ENCODE assay signal across 8 mouse cellular contexts in genomic region chr1:132844088-132844804, GRCm38 (mm10). TPM values are rescaled to one million over a fixed set of nuclear protein-coding genes. Genes with fewer than 3 reads are reported as not detected.
DNase-seq lines count a peak whose midpoint lies in the region; ATAC-seq and TF ChIP-seq lines count a peak whose summit lies in the region.

No protein-coding gene starts in this region.

- H3K9me3 ChIP-seq in forebrain, postnatal 0 days (ENCODE audit: low read length), result no peaks in the 10 kb centered on the region
- no peaks in the 10 kb centered on the region for H3K9me3 ChIP-seq in forebrain, embryonic 11.5 days (ENCODE audit: control insufficient read depth, low read length)
- H3K9me3 ChIP-seq in heart, embryonic 14.5 days (ENCODE audit: control insufficient read depth, low read length), result peaks cover 10% of the 10 kb centered on the region
- peaks cover 8% of the 10 kb centered on the region; the same call in 1 of the 2 replicates for H3K9me3 ChIP-seq in forebrain, embryonic 12.5 days

- 67% methylated on average over 20 of the region's 20 CpGs for WGBS in forebrain, postnatal 0 days
- 95% methylated on average over 20 of the region's 20 CpGs for WGBS in forebrain, embryonic 11.5 days
- 63% methylated on average over 20 of the region's 20 CpGs for WGBS in heart, embryonic 14.5 days
- WGBS in forebrain, embryonic 12.5 days, result 93% methylated on average over 20 of the region's 20 CpGs

- no peak overlapping the region for H3K27ac ChIP-seq in forebrain, postnatal 0 days (ENCODE audit: low read depth, low read length)
- no peak overlapping the region for H3K27ac ChIP-seq in forebrain, embryonic 11.5 days (ENCODE audit: low read depth, low read length)
- no peak overlapping the region for H3K27ac ChIP-seq in heart, embryonic 14.5 days (replicated peaks in 1 of 2; ENCODE audit: control insufficient read depth in 1 of 2, insufficient read depth in 1 of 2, low read depth in 2 of 2, low read length in 2 of 2)
- H3K27ac ChIP-seq in forebrain, embryonic 12.5 days, result no peak overlapping the region

- no peak overlapping the region for H3K9ac ChIP-seq in forebrain, postnatal 0 days
- H3K9ac ChIP-seq in forebrain, embryonic 11.5 days (ENCODE audit: low read length), result no peak overlapping the region
- H3K9ac ChIP-seq in heart, embryonic 14.5 days (ENCODE audit: low read length), result no peak overlapping the region
- no peak overlapping the region for H3K9ac ChIP-seq in forebrain, embryonic 12.5 days

- DNase-seq in forebrain, postnatal 0 days, result peak; percentile 59
- no peak for DNase-seq in forebrain, embryonic 11.5 days (ENCODE audit: low spot score)
- peak; percentile 46 for DNase-seq in right cerebral cortex, adult 18-20 months
- no peak for DNase-seq in right cerebral cortex, postnatal 25 days
- peak; percentile 19 for DNase-seq in lung, postnatal 25 days (ENCODE audit: low spot score)
- DNase-seq in c-Kit-positive CD71-positive TER-119-positive erythroid progenitor cells, embryonic 14.5 days (ENCODE audit: low spot score), result no peak

- H3K27me3 ChIP-seq in forebrain, postnatal 0 days (ENCODE audit: insufficient read depth, low read length), result no peaks in the 10 kb centered on the region
- H3K27me3 ChIP-seq in forebrain, embryonic 11.5 days (ENCODE audit: control insufficient read depth, insufficient read depth, low read length), result no peaks in the 10 kb centered on the region
- no peaks in the 10 kb centered on the region for H3K27me3 ChIP-seq in heart, embryonic 14.5 days (ENCODE audit: control insufficient read depth, insufficient read depth, low read length)
- H3K27me3 ChIP-seq in forebrain, embryonic 12.5 days, result no peaks in the 10 kb centered on the region

- TF ChIP-seq CTCF in forebrain, postnatal 0 days (IDR thresholded peaks at IDR 0.05; ENCODE audit: low read depth), result no peak

- ATAC-seq in forebrain, postnatal 0 days, result peak; percentile 42; the same call in 1 of the 2 replicates
- ATAC-seq in forebrain, embryonic 11.5 days (replicated peaks; ENCODE audit: low FRiP score), result no peak
- ATAC-seq in heart, embryonic 14.5 days (ENCODE audit: insufficient number of reproducible peaks, insufficient read depth, low FRiP score, low read depth), result peak; percentile 81
- no peak for ATAC-seq in forebrain, embryonic 12.5 days (ENCODE audit: low FRiP score)

- H3K36me3 ChIP-seq in forebrain, postnatal 0 days (ENCODE audit: insufficient read depth), result no peaks in the 10 kb centered on the region
- H3K36me3 ChIP-seq in forebrain, embryonic 11.5 days (ENCODE audit: control insufficient read depth, insufficient read depth, low read length), result no peaks in the 10 kb centered on the region
- H3K36me3 ChIP-seq in heart, embryonic 14.5 days (ENCODE audit: control insufficient read depth, insufficient read depth, low read length), result no peaks in the 10 kb centered on the region
- H3K36me3 ChIP-seq in forebrain, embryonic 12.5 days (replicated peaks), result no peaks in the 10 kb centered on the region

- H3K4me1 ChIP-seq in forebrain, postnatal 0 days (ENCODE audit: insufficient read depth), result no peaks in the 10 kb centered on the region
- no peaks in the 10 kb centered on the region for H3K4me1 ChIP-seq in forebrain, embryonic 11.5 days (replicated peaks; ENCODE audit: control insufficient read depth, insufficient read depth, low read length)
- H3K4me1 ChIP-seq in heart, embryonic 14.5 days (ENCODE audit: control insufficient read depth in 2 of 2, insufficient read depth in 2 of 2, low read length in 2 of 2), result peaks cover 9 to 18% of the 10 kb centered on the region in 2 experiments
- H3K4me1 ChIP-seq in forebrain, embryonic 12.5 days, result no peaks in the 10 kb centered on the region

- H3K4me2 ChIP-seq in forebrain, postnatal 0 days (ENCODE audit: low read depth), result no peak overlapping the region
- no peak overlapping the region for H3K4me2 ChIP-seq in forebrain, embryonic 11.5 days (ENCODE audit: low read depth, low read length, severe bottlenecking)
- H3K4me2 ChIP-seq in heart, embryonic 14.5 days (ENCODE audit: low read length), result no peak overlapping the region
- no peak overlapping the region for H3K4me2 ChIP-seq in forebrain, embryonic 12.5 days

- H3K4me3 ChIP-seq in forebrain, postnatal 0 days (ENCODE audit: low read depth, low read length), result no peak overlapping the region
- H3K4me3 ChIP-seq in forebrain, embryonic 11.5 days (ENCODE audit: low read depth, low read length), result no peak overlapping the region
- H3K4me3 ChIP-seq in heart, embryonic 14.5 days (ENCODE audit: control insufficient read depth in 1 of 2, insufficient read depth in 1 of 2, low read depth in 1 of 2, low read length in 2 of 2), result no peak overlapping the region
- no peak overlapping the region for H3K4me3 ChIP-seq in forebrain, embryonic 12.5 days (replicated peaks)

RNA-seq across cellular contexts. Expression of gene Lrrn2, which starts 35.8 kb away (rescaled TPM):
- 31.6 and 44.6 TPM in 2 replicates for total RNA-seq in forebrain, postnatal 0 days (2014; rRNA removed)
- 76.8 and 90.9 TPM in 2 replicates for polyA plus RNA-seq in forebrain, postnatal 0 days (2015; fragmentation: Nextera tagmentation; extraction: Ambion mirVana)
- polyA plus RNA-seq in forebrain, embryonic 11.5 days (2014; fragmentation: Nextera tagmentation; extraction: Ambion mirVana), result 10.2 and 11.1 TPM in 2 replicates
- 11.4 and 12.0 TPM in 2 replicates for polyA plus RNA-seq in heart, embryonic 14.5 days (2014; fragmentation: Nextera tagmentation; extraction: Ambion mirVana)
- polyA plus RNA-seq in forebrain, embryonic 12.5 days (2016; fragmentation: Nextera tagmentation; extraction: Ambion mirVana), result 17.9 and 19.8 TPM in 2 replicates

Comparison
In these comparisons a context has a peak if more than half of its experiments do, and no peak if none do; other contexts are left out.
1. ATAC-seq: peak in forebrain, postnatal 0 days (single experiment) and heart, embryonic 14.5 days (single experiment); none in forebrain, embryonic 11.5 days (single experiment) and forebrain, embryonic 12.5 days (single experiment).
2. DNase-seq: peak in forebrain, postnatal 0 days (single experiment), right cerebral cortex, adult 18-20 months (single experiment) and lung, postnatal 25 days (single experiment); none in forebrain, embryonic 11.5 days (single experiment), right cerebral cortex, postnatal 25 days (single experiment) and c-Kit-positive CD71-positive TER-119-positive erythroid progenitor cells, embryonic 14.5 days (single experiment).